Comparison of ENCODE assay signal across 15 mouse cellular contexts in genomic region chr2:178155917-178156282, GRCm38 (mm10). TPM values are rescaled to one million over a fixed set of nuclear protein-coding genes. Genes with fewer than 3 reads are reported as not detected.
DNase-seq lines count a peak whose midpoint lies in the region; ATAC-seq and TF ChIP-seq lines count a peak whose summit lies in the region.
"Had no signal": no experiment of that assay in that cellular context is flagged by ENCODE, and none has a peak within 500 bp of the region (broad histone marks: within the 10 kb centered on the region; RNA-seq: fewer than 3 reads in every experiment).

No protein-coding gene starts in this region.

- H3K9me3 ChIP-seq in hindbrain, postnatal 0 days (ENCODE audit: low read length), result no peaks in the 10 kb centered on the region
- H3K9me3 ChIP-seq in hindbrain, embryonic 11.5 days (ENCODE audit: control insufficient read depth, low read length), result no peaks in the 10 kb centered on the region
- no peaks in the 10 kb centered on the region for H3K9me3 ChIP-seq in heart, embryonic 13.5 days
- H3K9me3 ChIP-seq in lung, embryonic 14.5 days (ENCODE audit: low read depth, low read length), result no peaks in the 10 kb centered on the region
- no peaks in the 10 kb centered on the region for H3K9me3 ChIP-seq in neural tube, embryonic 15.5 days (replicated peaks)
- H3K9me3 ChIP-seq: liver, embryonic 13.5 days; midbrain, embryonic 12.5 days; neural tube, embryonic 12.5 days had no signal

- no peak overlapping the region for H3K4me3 ChIP-seq in hindbrain, postnatal 0 days (ENCODE audit: low read length)
- no peak overlapping the region for H3K4me3 ChIP-seq in hindbrain, embryonic 11.5 days (ENCODE audit: low read depth, low read length)
- H3K4me3 ChIP-seq in heart, embryonic 13.5 days, result no peak overlapping the region
- H3K4me3 ChIP-seq in lung, embryonic 14.5 days (ENCODE audit: low read depth, low read length), result no peak overlapping the region
- H3K4me3 ChIP-seq in neural tube, embryonic 15.5 days (replicated peaks), result no peak overlapping the region
- H3K4me3 ChIP-seq: liver, embryonic 13.5 days; midbrain, embryonic 12.5 days; neural tube, embryonic 12.5 days had no signal

- peaks cover 27% of the 10 kb centered on the region for H3K4me1 ChIP-seq in hindbrain, postnatal 0 days (ENCODE audit: insufficient read depth, low read length)
- no peaks in the 10 kb centered on the region for H3K4me1 ChIP-seq in hindbrain, embryonic 11.5 days (replicated peaks; ENCODE audit: control insufficient read depth, insufficient read depth, low read length)
- H3K4me1 ChIP-seq in heart, embryonic 13.5 days, result peaks cover 26% of the 10 kb centered on the region
- no peaks in the 10 kb centered on the region for H3K4me1 ChIP-seq in lung, embryonic 14.5 days (ENCODE audit: insufficient read depth)
- peaks cover 41% of the 10 kb centered on the region for H3K4me1 ChIP-seq in neural tube, embryonic 15.5 days
- H3K4me1 ChIP-seq: liver, embryonic 13.5 days had no signal

- H3K27ac ChIP-seq in hindbrain, postnatal 0 days, result peak overlapping the region; percentile 76; the same call in 1 of the 2 replicates
- no peak overlapping the region for H3K27ac ChIP-seq in hindbrain, embryonic 11.5 days (ENCODE audit: low read depth, low read length)
- no peak overlapping the region for H3K27ac ChIP-seq in heart, embryonic 13.5 days (replicated peaks)
- no peak overlapping the region for H3K27ac ChIP-seq in lung, embryonic 14.5 days (ENCODE audit: low read depth)
- H3K27ac ChIP-seq in neural tube, embryonic 15.5 days (replicated peaks), result no peak overlapping the region
- H3K27ac ChIP-seq: kidney, postnatal 0 days; liver, embryonic 13.5 days; midbrain, embryonic 12.5 days; neural tube, embryonic 12.5 days had no signal

- no peak for DNase-seq in hindbrain, postnatal 0 days (ENCODE audit: low spot score)
- DNase-seq in hindbrain, embryonic 11.5 days (ENCODE audit: low spot score), result no peak
- DNase-seq in heart, adult 18-20 months, result peak; percentile 66 to 76
- DNase-seq in lung, embryonic 14.5 days, result peak; percentile 24
- no peak for DNase-seq in adrenal gland, adult (ENCODE audit: inconsistent age in 2 of 2, low spot score in 1 of 2)
- DNase-seq in left cerebral cortex, postnatal 36 days (ENCODE audit: low spot score in 2 of 2), result no peak
- DNase-seq: liver, embryonic 13.5 days; right cerebral cortex, adult 18-20 months; thymus, postnatal 36 days had no signal

- no peak overlapping the region for H3K9ac ChIP-seq in hindbrain, postnatal 0 days (replicated peaks; ENCODE audit: low read length)
- H3K9ac ChIP-seq in hindbrain, embryonic 11.5 days (ENCODE audit: low read depth, low read length), result no peak overlapping the region
- no peak overlapping the region for H3K9ac ChIP-seq in heart, embryonic 13.5 days
- no peak overlapping the region for H3K9ac ChIP-seq in lung, embryonic 14.5 days
- H3K9ac ChIP-seq in neural tube, embryonic 15.5 days (replicated peaks), result no peak overlapping the region
- H3K9ac ChIP-seq: liver, embryonic 13.5 days; midbrain, embryonic 12.5 days; neural tube, embryonic 12.5 days had no signal

- no peak for ATAC-seq in hindbrain, postnatal 0 days
- no peak for ATAC-seq in hindbrain, embryonic 11.5 days (ENCODE audit: low FRiP score)
- ATAC-seq in heart, embryonic 13.5 days (ENCODE audit: extremely low read depth, insufficient number of reproducible peaks, low FRiP score, low TSS enrichment), result peak; percentile 74; the same call in 1 of the 2 replicates
- peak; percentile 69 for ATAC-seq in lung, embryonic 14.5 days (ENCODE audit: insufficient read depth)
- ATAC-seq in neural tube, embryonic 15.5 days (ENCODE audit: low FRiP score), result no peak
- ATAC-seq: hindbrain, embryonic 16.5 days had no signal

- no peak for TF ChIP-seq CTCF in hindbrain, postnatal 0 days (IDR thresholded peaks at IDR 0.05; ENCODE audit: low read depth)
- no peak for TF ChIP-seq CTCF in lung, embryonic 14.5 days (IDR thresholded peaks at IDR 0.05; ENCODE audit: low read depth)

- H3K36me3 ChIP-seq in hindbrain, postnatal 0 days (ENCODE audit: insufficient read depth, low read length), result no peaks in the 10 kb centered on the region
- H3K36me3 ChIP-seq in hindbrain, embryonic 11.5 days (ENCODE audit: control insufficient read depth, insufficient read depth, low read length), result no peaks in the 10 kb centered on the region
- no peaks in the 10 kb centered on the region for H3K36me3 ChIP-seq in heart, embryonic 13.5 days
- no peaks in the 10 kb centered on the region for H3K36me3 ChIP-seq in lung, embryonic 14.5 days (ENCODE audit: insufficient read depth)
- H3K36me3 ChIP-seq in neural tube, embryonic 15.5 days, result no peaks in the 10 kb centered on the region
- H3K36me3 ChIP-seq: liver, embryonic 13.5 days; midbrain, embryonic 12.5 days; neural tube, embryonic 12.5 days had no signal

- WGBS in hindbrain, postnatal 0 days, result 50% methylated on average over 1 of the region's 1 CpGs
- WGBS in hindbrain, embryonic 11.5 days, result 92% methylated on average over 1 of the region's 1 CpGs
- WGBS in heart, embryonic 13.5 days, result 25% methylated on average over 1 of the region's 1 CpGs
- WGBS in lung, embryonic 14.5 days, result 36% methylated on average over 1 of the region's 1 CpGs
- WGBS in neural tube, embryonic 15.5 days, result 61% methylated on average over 1 of the region's 1 CpGs

- no peaks in the 10 kb centered on the region for H3K27me3 ChIP-seq in hindbrain, postnatal 0 days (ENCODE audit: insufficient read depth, low read length)
- H3K27me3 ChIP-seq in hindbrain, embryonic 11.5 days (ENCODE audit: control insufficient read depth, insufficient read depth, low read length), result no peaks in the 10 kb centered on the region
- H3K27me3 ChIP-seq in heart, embryonic 13.5 days (replicated peaks), result peaks cover 68% of the 10 kb centered on the region
- H3K27me3 ChIP-seq in lung, embryonic 14.5 days (ENCODE audit: insufficient read depth, low read length), result no peaks in the 10 kb centered on the region
- H3K27me3 ChIP-seq in neural tube, embryonic 15.5 days (replicated peaks), result no peaks in the 10 kb centered on the region
- H3K27me3 ChIP-seq: liver, embryonic 13.5 days; midbrain, embryonic 12.5 days; neural tube, embryonic 12.5 days had no signal

- intact Hi-C loops in left cerebral cortex, postnatal 36 days (cut with DNase I), result loop anchor here (5.0 kb wide), 1 partner anchor 36 kb away; no protein-coding TSS in a partner anchor

- no peak overlapping the region for H3K4me2 ChIP-seq in hindbrain, postnatal 0 days (ENCODE audit: low read depth, low read length)
- H3K4me2 ChIP-seq in hindbrain, embryonic 11.5 days (replicated peaks; ENCODE audit: low read depth, low read length), result no peak overlapping the region
- no peak overlapping the region for H3K4me2 ChIP-seq in heart, embryonic 13.5 days
- no peak overlapping the region for H3K4me2 ChIP-seq in lung, embryonic 14.5 days
- H3K4me2 ChIP-seq in neural tube, embryonic 15.5 days, result no peak overlapping the region
- H3K4me2 ChIP-seq: liver, embryonic 13.5 days; midbrain, embryonic 12.5 days; neural tube, embryonic 12.5 days had no signal

RNA-seq across cellular contexts. Expression of gene Phactr3, which starts 37.1 kb away (rescaled TPM):
- 70.4 and 92.7 TPM in 2 replicates for total RNA-seq in hindbrain, postnatal 0 days (2014; rRNA removed)
- 66.2 and 67.2 TPM in 2 replicates for polyA plus RNA-seq in hindbrain, postnatal 0 days (2015; fragmentation: Nextera tagmentation; extraction: Ambion mirVana)
- 11.9 and 14.5 TPM in 2 replicates for polyA plus RNA-seq in hindbrain, embryonic 11.5 days (2014; fragmentation: Nextera tagmentation; extraction: Ambion mirVana)
- under 1 TPM; 0.69 to 0.94 TPM for total RNA-seq in heart, adult 18-20 months (2021)
- 6.3 and 6.8 TPM in 2 replicates for polyA plus RNA-seq in heart, embryonic 13.5 days (2015; fragmentation: Nextera tagmentation; extraction: Ambion mirVana)
- polyA plus RNA-seq in lung, embryonic 14.5 days (2014; fragmentation: Nextera tagmentation; extraction: Ambion mirVana), result 0.33 and 0.39 TPM in 2 replicates
- polyA plus RNA-seq in neural tube, embryonic 15.5 days (2015; fragmentation: Nextera tagmentation; extraction: Ambion mirVana), result 47.1 and 57.2 TPM in 2 replicates
- total RNA-seq in left cerebral cortex, postnatal 36 days (2021), result 100 to 1,000 TPM; 163 to 164 TPM

Comparison
In these comparisons a context has a peak if more than half of its experiments do, and no peak if none do; other contexts are left out.
1. ATAC-seq: peak in heart, embryonic 13.5 days (single experiment) and lung, embryonic 14.5 days (single experiment); none in hindbrain, postnatal 0 days (single experiment), hindbrain, embryonic 11.5 days (single experiment) and neural tube, embryonic 15.5 days (single experiment).
2. DNase-seq: peak in heart, adult 18-20 months (2 of 2) and lung, embryonic 14.5 days (single experiment); none in hindbrain, postnatal 0 days (single experiment), hindbrain, embryonic 11.5 days (single experiment), adrenal gland, adult (0 of 2) and left cerebral cortex, postnatal 36 days (0 of 2).